Mouse (Mus musculus): ENCODE results near the gene Sun3. TPM values are rescaled to one million over a fixed set of nuclear protein-coding genes. Genes with fewer than 3 reads are reported as not detected.

Gene Sun3
- total RNA-seq, 2 experiments from 2014 or later, result not detected

DNA sequence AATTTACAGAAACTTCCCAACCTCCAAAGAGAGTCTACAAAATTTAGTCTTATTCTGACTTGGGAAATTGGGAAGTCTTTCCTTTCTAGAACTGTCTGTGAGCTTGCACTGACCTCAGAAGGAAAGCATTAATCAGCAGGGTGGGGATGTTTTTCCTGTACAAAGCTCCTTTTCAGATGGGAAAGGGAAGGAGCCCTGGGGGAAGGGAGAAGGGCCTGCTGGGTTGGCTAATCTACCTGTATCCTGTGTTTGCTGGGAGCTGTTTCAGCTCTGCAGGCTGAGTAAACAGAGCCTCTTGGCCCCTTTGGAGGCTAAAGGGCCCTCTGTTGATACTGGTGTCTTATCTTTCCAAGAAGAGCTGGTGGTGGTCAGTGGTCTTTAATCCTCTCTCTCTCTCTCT is 62.7 kb downstream of the Sun3 start:
- no peak for DNase-seq
- intact Hi-C loops (cut with DNase I), result no loop called here

DNA sequence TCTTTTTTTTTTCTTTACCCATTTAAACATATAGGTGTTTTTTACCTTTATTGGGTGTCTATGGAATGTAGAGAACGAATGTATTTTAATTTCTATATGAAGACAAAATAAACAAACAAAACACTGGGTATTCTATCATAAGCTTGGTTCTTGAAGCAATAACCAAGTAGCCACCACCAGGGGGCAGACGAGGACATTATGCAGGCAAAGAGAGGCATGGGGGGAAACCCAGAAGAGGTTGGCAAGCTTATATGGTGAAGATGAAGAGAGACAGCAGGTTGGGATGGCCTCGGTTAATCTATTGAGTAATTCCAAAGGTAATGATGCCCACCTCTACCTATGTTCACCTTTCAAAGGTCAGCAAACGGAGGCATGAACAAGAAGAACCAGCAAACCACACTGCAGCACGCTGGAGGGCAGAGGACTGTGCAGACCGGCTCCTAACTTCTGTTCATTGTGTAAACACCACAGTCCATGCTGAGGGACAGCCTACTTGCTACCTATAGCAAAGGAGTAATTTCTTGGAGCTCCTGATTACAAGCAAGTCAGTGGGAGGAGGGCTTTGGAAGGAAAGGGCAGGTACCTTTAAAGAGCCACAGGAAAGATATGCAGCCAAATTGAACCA is 65.4 kb downstream of the Sun3 start:
- DNase-seq, result peak in 1 of 2 experiments; percentile 63
- intact Hi-C loops (cut with DNase I), result loop anchor here (2.0 kb wide), 1 partner anchor 153 kb away; no protein-coding TSS in a partner anchor

- DNase-seq, result no peak
- intact Hi-C loops (cut with DNase I), result no loop called here
Measured at GRCm38 (mm10) chr11:8978154-8978553, 70.6 kb downstream of the Sun3 start.

GRCm38 (mm10) chr11:8973166-8973565 is 75.6 kb downstream of the Sun3 start, which contains the start of gene Pkd1l1:
Gene Pkd1l1 (minus strand): TSS chr11:8973266.
- DNase-seq, result no peak
- intact Hi-C loops (cut with DNase I), result no loop called here

DNA sequence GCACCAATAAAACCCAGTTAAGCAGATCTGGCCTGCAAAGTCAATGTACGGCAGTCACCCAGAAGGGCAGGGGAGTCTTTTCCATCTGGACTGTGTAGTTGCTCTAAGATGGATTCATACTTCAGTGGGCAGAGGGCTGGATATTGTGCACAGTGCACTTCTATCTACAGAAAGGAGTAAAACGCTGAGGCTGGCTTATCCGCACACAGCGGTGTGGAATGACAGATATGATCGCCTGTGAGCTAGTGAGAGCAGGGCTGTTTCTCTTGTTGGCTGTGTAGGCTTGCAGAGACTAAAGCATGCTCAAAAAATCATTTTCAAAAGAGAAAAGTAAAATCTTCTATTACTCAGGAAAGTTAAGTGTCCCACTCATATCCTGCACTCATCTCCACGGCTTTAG is 76.7 kb downstream of the Sun3 start:
- DNase-seq, result no peak
- intact Hi-C loops (cut with DNase I), result no loop called here

GRCm38 (mm10) chr11:8970509-8970908 is 78.3 kb downstream of the Sun3 start:
- no peak for DNase-seq
- intact Hi-C loops (cut with DNase I), result no loop called here

GRCm38 (mm10) chr11:8968094-8968493 is 80.7 kb downstream of the Sun3 start:
- intact Hi-C loops (cut with DNase I), result no loop called here

More at GRCm38 (mm10) chr11:8968094-8968493, 80.7 kb downstream of the Sun3 start:
- DNase-seq, result no peak

Other genes with a start within 250 kb of the Sun3 start
- not detected for gene Pkd1l1, start 75.7 kb downstream of the Sun3 start, total RNA-seq (2021)
- gene Hus1, start 37.8 kb downstream of the Sun3 start, total RNA-seq (2021), result 1 to 10 TPM; 7.0 to 7.7 TPM
- not detected for gene Gm11992, start 397 bp downstream of the Sun3 start, total RNA-seq (2021)
- gene Upp1, start 69.1 kb upstream of the Sun3 start, total RNA-seq (2021), result under 1 TPM; 0.37 to 0.41 TPM
- gene Abca13, start 143.0 kb upstream of the Sun3 start, total RNA-seq (2021), result not detected